Mouse (Mus musculus) frontal cortex, adult 2 months (tissue): ENCODE measurements around the gene Tcf12. TPM values are rescaled to one million over a fixed set of nuclear protein-coding genes. Genes with fewer than 3 reads are reported as not detected.

Experiments used
- DNase-seq, 2 experiments: peaks; one replicate each; pipeline ENCODE4 v3.0.0; 2022; ENCODE audit warnings: low spot score in 1 of 2; ENCODE audit errors: extremely low spot score in 1 of 2
- polyA plus RNA-seq: library from polyadenylated mRNA; depleted of rRNA; stranded (reverse); fragments of >200 nt; gene quantifications from 2 replicates; pipeline ENCODE4 v1.2.3, GENCODE M21; 2012

Tcf12 gene
- polyA plus RNA-seq, 1 experiment: 46.0 TPM

- DNase-seq: no peak
Observed at GRCm38 (mm10) chr9:72088893-72089611, 22.6 kb downstream of the Tcf12 start.

GRCm38 (mm10) chr9:72085017-72085416, 26.7 kb downstream of the Tcf12 start:
- no peak for DNase-seq

- peak; percentile 50 to 58 for DNase-seq
Observed at GRCm38 (mm10) chr9:72084131-72084530, 27.5 kb downstream of the Tcf12 start.

GRCm38 (mm10) chr9:72076158-72076557, 35.5 kb downstream of the Tcf12 start:
- DNase-seq: no peak

- DNase-seq: no peak
Observed at GRCm38 (mm10) chr9:72066151-72066550, 45.5 kb downstream of the Tcf12 start.

GRCm38 (mm10) chr9:72053144-72053543, 58.5 kb downstream of the Tcf12 start:
- DNase-seq: no peak

- no peak for DNase-seq
Observed at GRCm38 (mm10) chr9:72040156-72040555, 71.5 kb downstream of the Tcf12 start.

- no peak for DNase-seq
Observed at GRCm38 (mm10) chr9:72039369-72039768, 72.3 kb downstream of the Tcf12 start.

- no peak for DNase-seq
Observed at GRCm38 (mm10) chr9:72037059-72037516, 74.6 kb downstream of the Tcf12 start.

- DNase-seq: no peak
Observed at GRCm38 (mm10) chr9:72036257-72036656, 75.4 kb downstream of the Tcf12 start.

- DNase-seq: peak in 1 of 2 experiments; percentile 56
Observed at GRCm38 (mm10) chr9:72033271-72033670, 78.4 kb downstream of the Tcf12 start.

- DNase-seq: no peak
Observed at GRCm38 (mm10) chr9:72030274-72030673, 81.4 kb downstream of the Tcf12 start.

- DNase-seq: no peak
Observed at GRCm38 (mm10) chr9:72029601-72030000, 82.1 kb downstream of the Tcf12 start.

GRCm38 (mm10) chr9:72023274-72023673, 88.4 kb downstream of the Tcf12 start:
- DNase-seq: no peak

- DNase-seq: peak; percentile 29 to 77
Observed at GRCm38 (mm10) chr9:72021512-72021911, 90.2 kb downstream of the Tcf12 start.

- DNase-seq: no peak
Observed at GRCm38 (mm10) chr9:72016021-72016420, 95.7 kb downstream of the Tcf12 start.

GRCm38 (mm10) chr9:72014585-72015381, 96.9 kb downstream of the Tcf12 start:
- no peak for DNase-seq

- no peak for DNase-seq
Observed at GRCm38 (mm10) chr9:72013541-72013940, 98.1 kb downstream of the Tcf12 start.

- DNase-seq: no peak
Observed at GRCm38 (mm10) chr9:72008634-72009033, 103.0 kb downstream of the Tcf12 start.

GRCm38 (mm10) chr9:71991147-71991546, 120.5 kb downstream of the Tcf12 start:
- DNase-seq: no peak

- DNase-seq: no peak
Observed at GRCm38 (mm10) chr9:71990376-71990775, 121.3 kb downstream of the Tcf12 start.

- no peak for DNase-seq
Observed at GRCm38 (mm10) chr9:71989663-71990062, 122.0 kb downstream of the Tcf12 start.
